Mouse (Mus musculus) G1E (cell line): ENCODE data around the gene Rad21l. TPM values are rescaled to one million over a fixed set of nuclear protein-coding genes. Genes with fewer than 3 reads are reported as not detected.

Source experiments
- ATAC-seq: 2 replicates; pipeline ENCODE4 v1.8.0; 2016; ENCODE audit warnings: mild to moderate bottlenecking; ENCODE audit not compliant: insufficient number of reproducible peaks, poor library complexity, low FRiP score, severe bottlenecking; ENCODE audit errors: extremely low read depth
- DNase-seq: peaks from one replicate; pipeline ENCODE4 v3.0.0; 2012; ENCODE audit warnings: low spot score
- H3K27me3 ChIP-seq: 2 replicates; pipeline ENCODE4 v1.6.1; 2012; ENCODE audit warnings: mild to moderate bottlenecking, low read length, inconsistent platforms; ENCODE audit not compliant: insufficient read depth
- H3K36me3 ChIP-seq: replicated peaks from 2 replicates; pipeline ENCODE3; 2012; ENCODE audit warnings: mild to moderate bottlenecking, inconsistent platforms
- H3K4me1 ChIP-seq: 2 replicates; pipeline ENCODE4 v1.6.1; 2012; ENCODE audit warnings: low read depth, low read length, inconsistent platforms, mixed read lengths; ENCODE audit not compliant: insufficient read depth
- H3K4me3 ChIP-seq: 2 replicates; pipeline ENCODE4 v1.5.1; 2012; ENCODE audit warnings: low read depth, mild to moderate bottlenecking, inconsistent platforms, low read length, moderate library complexity, mixed read lengths
- H3K9me3 ChIP-seq: replicated peaks from 2 replicates; pipeline ENCODE4 v1.6.1; 2012; ENCODE audit warnings: inconsistent platforms
- CTCF ChIP-seq: IDR thresholded peaks from 2 replicates; pipeline ENCODE4 v1.5.1; 2012; ENCODE audit warnings: low read depth, low read length, inconsistent platforms, mixed read lengths
- GATA1 ChIP-seq: IDR thresholded peaks from 2 replicates; pipeline ENCODE4 v1.6.1; 2012; ENCODE audit warnings: borderline replicate concordance, low read length, inconsistent platforms, mixed read lengths
- GATA2 ChIP-seq: IDR thresholded peaks from 2 replicates; pipeline ENCODE4 v1.6.1; 2012; ENCODE audit warnings: low read depth, low read length, inconsistent platforms, borderline replicate concordance
- POLR2AphosphoS5 ChIP-seq: IDR thresholded peaks from 2 replicates; pipeline ENCODE4 v1.6.1; 2012; ENCODE audit warnings: low read depth, low read length, inconsistent platforms; ENCODE audit not compliant: insufficient replicate concordance
- TAL1 ChIP-seq: conservative IDR thresholded peaks from 2 replicates; pipeline ENCODE4 v1.6.1; 2012; ENCODE audit warnings: low read depth, low read length, inconsistent platforms, mixed read lengths
- polyA plus RNA-seq: library from polyadenylated mRNA; stranded (reverse); fragments of >175 nt; gene quantifications from 2 replicates; pipeline ENCODE4 v1.2.3, GENCODE M21; 2012
- total RNA-seq, 2 experiments: library from RNA; stranded (forward) in 1 of 2; stranded (reverse) in 1 of 2; fragments of 200-1000 nt in 1 of 2; fragments of >200 nt in 1 of 2; fragmentation: Nextera tagmentation in 1 of 2; gene quantifications; 2 replicates each; pipeline ENCODE4 v1.2.3; 2014 to 2017

The Rad21l gene
- total and polyA plus RNA-seq, 3 experiments: not detected

DNA sequence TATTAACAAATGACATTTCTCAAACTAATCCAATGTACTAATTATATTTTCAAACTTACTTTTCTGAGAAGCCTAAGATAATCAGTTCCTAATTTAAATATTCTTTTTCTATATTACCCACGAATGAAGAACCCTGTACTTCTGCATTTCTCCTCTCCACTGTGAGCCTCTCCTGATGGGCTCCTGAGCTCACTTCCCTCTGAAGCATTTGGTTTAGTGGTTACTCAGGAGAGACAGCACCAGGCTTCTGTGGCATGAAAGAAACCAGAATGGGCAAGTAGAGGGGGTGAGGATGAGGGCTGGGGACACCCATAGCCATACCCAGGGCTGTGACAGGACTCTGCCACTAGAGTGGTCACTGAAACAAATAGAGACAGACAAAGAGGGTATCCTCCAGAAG, 16.3 kb downstream of the Rad21l start:
- Histone ChIP-seq H3K27me3 (0 out of 2 replicates have a peak, but pooled peaks cover 2% of the 10 kb centered on the region), H3K4me1 (no peaks in the 10 kb centered on the region), H3K4me3 (no peak overlapping the region), H3K36me3 (no peaks in the 10 kb centered on the region), H3K9me3 (no peaks in the 10 kb centered on the region)
- TF ChIP-seq GATA1: no peak
- TF ChIP-seq POLR2AphosphoS5: no peak
- no peak for TF ChIP-seq TAL1
- TF ChIP-seq GATA2: no peak
- no peak for TF ChIP-seq CTCF
- ATAC-seq (no peak), DNase-seq (no peak)

DNA sequence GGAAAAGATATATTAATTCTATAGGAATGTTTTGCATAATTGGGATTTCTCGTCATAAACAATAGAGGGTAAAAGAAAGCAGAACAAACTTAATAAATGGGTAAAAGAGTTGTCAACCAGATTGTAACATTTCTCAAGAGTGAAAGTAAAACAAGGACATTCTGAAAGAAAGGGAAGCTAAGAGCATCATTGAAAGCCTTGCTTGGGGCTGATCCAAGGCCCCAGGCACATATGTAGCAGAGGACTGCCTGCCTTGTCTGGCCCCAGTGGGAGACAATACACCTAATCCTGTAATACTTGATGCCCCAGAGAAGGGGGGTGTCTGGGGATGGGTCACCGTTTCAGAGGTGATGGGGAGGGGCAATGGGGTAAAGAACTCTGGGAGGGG, 32.3 kb downstream of the Rad21l start:
- Histone ChIP-seq H3K27me3 (peaks cover 23% of the 10 kb centered on the region), H3K4me3 (no peak overlapping the region), H3K4me1 (no peaks in the 10 kb centered on the region), H3K36me3 (no peaks in the 10 kb centered on the region), H3K9me3 (no peaks in the 10 kb centered on the region)
- ATAC-seq (no peak), DNase-seq (no peak)
- TF ChIP-seq CTCF (no peak), TAL1 (no peak), GATA2 (no peak), POLR2AphosphoS5 (no peak), GATA1 (no peak)

DNA sequence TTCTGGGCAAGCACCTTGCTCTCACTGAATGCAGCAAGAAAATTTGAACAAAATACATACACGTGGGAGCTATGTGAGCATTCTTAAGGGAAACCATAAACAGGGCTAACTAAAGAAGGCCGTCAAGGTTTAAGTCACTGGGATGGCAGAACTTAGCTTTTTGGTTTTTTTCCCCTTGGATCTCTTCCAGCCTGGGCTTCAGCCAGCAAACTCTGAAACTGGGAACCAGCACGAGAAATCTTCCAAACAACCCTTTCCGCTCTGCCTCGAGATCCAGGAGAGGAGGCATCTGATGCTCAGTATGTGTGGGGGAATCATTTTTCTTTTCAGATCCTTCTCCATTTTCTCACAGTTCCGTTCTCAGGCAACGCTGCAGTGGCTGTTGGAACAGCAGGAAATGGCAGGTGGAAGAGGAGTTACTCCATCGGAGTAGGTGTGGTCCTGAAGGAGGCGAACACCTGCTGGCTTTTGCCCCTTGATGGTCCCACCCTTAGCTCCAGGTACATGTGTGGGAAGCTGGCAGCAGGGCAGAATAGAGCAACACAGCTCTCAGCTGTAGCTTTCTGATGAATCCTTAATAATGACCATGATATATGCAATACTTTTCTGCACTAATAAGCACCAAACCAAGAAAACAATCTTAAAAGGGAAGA, 32.8 kb downstream of the Rad21l start:
- no peaks in the 10 kb centered on the region for H3K4me1 ChIP-seq
- H3K9me3 ChIP-seq: no peaks in the 10 kb centered on the region
- H3K27me3 ChIP-seq: peaks cover 25% of the 10 kb centered on the region
- ATAC-seq: no peak
- H3K36me3 ChIP-seq: no peaks in the 10 kb centered on the region
- no peak overlapping the region for H3K4me3 ChIP-seq
- TF ChIP-seq POLR2AphosphoS5: no peak
- no peak for TF ChIP-seq GATA1
- TF ChIP-seq GATA2: no peak
- DNase-seq: no peak

DNA sequence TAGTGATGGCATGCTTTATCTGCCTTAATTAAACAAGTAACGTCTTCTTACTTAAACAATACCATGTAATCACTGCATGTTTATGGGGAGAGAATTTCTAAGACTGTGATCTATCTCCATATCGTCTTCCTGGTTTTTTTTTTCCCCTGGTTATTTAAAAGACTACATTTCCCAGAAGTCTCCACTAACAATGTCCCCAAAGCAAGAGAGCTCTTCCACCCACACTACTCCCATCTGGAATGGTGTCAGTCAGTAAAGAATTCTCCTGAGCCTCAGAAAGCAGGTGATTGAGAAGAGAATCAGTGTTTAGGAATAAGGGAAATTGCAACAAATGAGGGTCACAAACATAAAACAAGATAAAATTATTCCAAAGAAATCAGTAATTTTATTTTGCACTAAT, 33.4 kb downstream of the Rad21l start:
- Histone ChIP-seq H3K36me3 (no peaks in the 10 kb centered on the region), H3K27me3 (peaks cover 28% of the 10 kb centered on the region), H3K4me3 (no peak overlapping the region), H3K4me1 (no peaks in the 10 kb centered on the region), H3K9me3 (no peaks in the 10 kb centered on the region)
- DNase-seq (no peak), ATAC-seq (no peak)
- TF ChIP-seq POLR2AphosphoS5 (no peak), TAL1 (no peak), GATA1 (no peak), GATA2 (no peak), CTCF (no peak)

DNA sequence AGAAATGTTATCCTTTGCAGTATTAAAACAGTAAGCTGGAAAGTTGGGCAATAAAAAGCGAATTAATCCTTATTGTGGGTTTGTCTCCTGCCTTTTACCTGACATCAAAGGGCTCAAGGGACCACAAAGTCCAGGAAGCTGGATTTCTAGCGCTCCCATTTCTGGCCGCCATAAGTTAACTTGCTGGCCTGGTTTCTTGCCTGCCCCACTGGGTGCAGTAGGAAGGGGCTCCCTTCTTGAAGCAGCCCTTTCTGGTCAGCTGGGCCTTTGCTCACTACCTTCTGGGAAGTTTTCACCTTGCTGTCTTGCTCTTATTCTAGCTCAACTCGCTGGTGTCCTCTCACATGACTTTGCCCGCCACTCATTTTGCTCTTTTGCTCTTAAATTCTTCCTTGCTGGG, 35.4 kb downstream of the Rad21l start:
- ATAC-seq: no peak
- Histone ChIP-seq H3K4me1 (no peaks in the 10 kb centered on the region), H3K36me3 (no peaks in the 10 kb centered on the region), H3K9me3 (no peaks in the 10 kb centered on the region), H3K4me3 (no peak overlapping the region), H3K27me3 (peaks cover 33% of the 10 kb centered on the region)
- TF ChIP-seq POLR2AphosphoS5: no peak
- no peak for TF ChIP-seq GATA2
- no peak for TF ChIP-seq GATA1
- no peak for TF ChIP-seq TAL1
- no peak for TF ChIP-seq CTCF
- no peak for DNase-seq

DNA sequence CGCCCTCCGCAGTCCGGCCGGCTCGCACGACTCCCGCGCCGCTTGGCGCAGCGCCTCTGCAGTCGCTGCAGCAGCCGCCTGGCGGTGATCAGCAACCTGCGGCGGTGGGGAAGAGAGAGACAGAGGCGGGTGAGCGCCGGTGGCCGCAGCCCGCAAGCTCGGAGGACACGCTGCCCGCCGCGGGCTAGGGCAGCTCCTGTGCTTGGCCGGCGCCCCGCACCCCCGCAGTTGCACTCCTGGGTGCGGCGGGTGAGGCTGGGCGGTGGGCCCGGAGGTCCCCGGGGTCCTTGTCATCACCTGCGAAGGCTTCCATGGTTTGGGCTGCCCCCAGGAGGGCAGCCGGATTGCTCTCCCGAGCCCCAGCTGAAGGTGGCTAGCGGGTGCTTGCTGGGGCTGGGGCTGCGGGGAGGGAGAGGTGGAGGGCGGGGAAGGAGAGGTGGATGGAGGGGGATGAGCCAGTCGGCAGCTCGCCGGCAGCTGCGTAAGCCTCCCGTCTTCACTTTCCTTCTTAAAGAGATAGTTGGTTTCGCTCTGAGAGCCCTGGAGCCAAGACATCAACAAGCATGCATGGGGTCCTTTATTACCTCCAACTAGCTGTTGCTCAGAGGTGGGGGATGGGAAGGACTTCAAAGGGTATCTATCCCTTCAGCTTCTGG, 36.0 kb downstream of the Rad21l start, which contains the start of gene Snph:
Snph (minus strand) TSS at position 435 of the 656 bp plus-strand sequence.
- DNase-seq: no peak
- H3K4me1 ChIP-seq: no peaks in the 10 kb centered on the region
- TF ChIP-seq GATA2 (no peak), POLR2AphosphoS5 (no peak), TAL1 (no peak), CTCF (no peak)
- H3K27me3 ChIP-seq: peaks cover 33% of the 10 kb centered on the region
- no peaks in the 10 kb centered on the region for H3K9me3 ChIP-seq
- H3K4me3 ChIP-seq: no peak within 1 kb of the TSS
- no peaks in the 10 kb centered on the region for H3K36me3 ChIP-seq
- ATAC-seq: no peak
